Mouse (Mus musculus): ENCODE measurements around the gene Trim63. TPM values are rescaled to one million over a fixed set of nuclear protein-coding genes. Genes with fewer than 3 reads are reported as not detected.
"Not testable (repeated sequence)": the region's sequence is repeated elsewhere in the genome, so short reads cannot be mapped to it uniquely, and the experiment has no call there.

The Trim63 gene
- 4.2 and 7.4 TPM in 2 replicates for polyA plus RNA-seq (2012; rRNA removed)

DNA sequence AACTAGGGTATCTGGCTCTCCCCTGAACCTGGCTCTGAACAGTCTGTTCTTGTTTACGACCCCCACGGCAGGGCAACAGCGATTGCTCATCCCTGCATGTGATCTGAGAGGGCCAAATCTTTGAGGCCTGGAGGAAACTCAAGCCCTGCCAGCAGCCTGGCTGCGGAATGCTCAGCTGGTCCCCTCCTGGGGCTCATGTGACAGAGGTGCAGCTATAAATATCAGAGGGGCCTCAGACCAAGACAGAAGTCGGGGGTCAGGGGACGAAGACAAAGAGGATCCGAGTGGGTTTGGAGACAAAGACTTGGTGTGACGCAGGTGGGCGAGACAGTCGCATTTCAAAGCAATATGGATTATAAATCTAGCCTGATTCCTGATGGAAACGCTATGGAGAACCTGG, at the start of gene Trim63:
Gene Trim63 (plus strand): TSS at position 245 of the 400 bp plus-strand sequence.
- no peaks in the 10 kb centered on the region for H3K27me3 ChIP-seq (replicated peaks; ENCODE audit: control insufficient read depth, insufficient read depth, low read length)
- TF ChIP-seq CTCF (conservative IDR thresholded peaks at IDR 0.05; ENCODE audit: insufficient read depth, insufficient read length, low read depth, low read length) (no peak), POLR2A (IDR thresholded peaks at IDR 0.05; ENCODE audit: low read depth, low read length) (no peak)
- WGBS = 38% methylated on average over 11 of the region's 11 CpGs
- no peaks in the 10 kb centered on the region for H3K36me3 ChIP-seq (ENCODE audit: control insufficient read depth, insufficient read depth, low read length)
- H3K4me3 ChIP-seq (ENCODE audit: insufficient read depth, low read depth, low read length) = no peak within 1 kb of the TSS
- no peak for DNase-seq
- no peak within 1 kb of the TSS for H3K27ac ChIP-seq (ENCODE audit: insufficient read depth, low read depth, low read length)
- H3K4me1 ChIP-seq (ENCODE audit: control insufficient read depth, insufficient read depth, low read length) = no peaks in the 10 kb centered on the region; the same call in 1 of the 2 replicates

DNA sequence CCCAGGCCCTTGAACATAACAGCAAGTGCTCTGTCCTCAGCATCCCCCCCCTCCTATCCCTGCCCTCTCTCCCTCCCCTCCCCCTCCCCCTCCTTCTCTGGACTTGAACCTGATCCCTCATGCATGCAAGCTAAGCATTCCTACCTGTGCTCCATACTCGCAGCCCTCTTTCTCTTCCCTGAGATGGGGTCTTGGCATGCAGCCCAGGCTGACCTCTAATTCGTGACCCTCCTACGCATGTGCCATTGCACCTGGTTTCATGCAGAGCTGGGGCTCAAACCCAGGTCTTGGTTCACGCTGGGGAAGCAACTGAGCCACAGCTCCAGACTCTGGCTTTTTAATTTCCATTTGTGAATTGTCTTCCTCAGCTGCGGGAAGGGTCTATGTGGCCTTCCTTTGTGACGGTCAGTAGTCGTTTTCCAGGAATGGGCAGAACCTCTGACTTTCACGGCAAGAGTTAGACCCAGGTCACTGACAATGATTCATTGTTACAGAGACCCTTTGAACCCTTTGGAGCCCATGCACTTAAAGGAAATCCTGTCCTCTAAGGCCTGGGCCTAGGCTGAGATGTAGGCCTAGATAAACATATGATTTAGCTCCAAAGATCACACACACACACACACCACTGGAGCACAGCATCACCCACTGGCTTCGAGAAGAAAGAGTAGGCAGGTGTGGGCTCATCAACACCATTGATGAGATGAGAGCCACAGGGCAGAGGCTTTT, 48.9 kb upstream of the Trim63 start:
- WGBS = 46% methylated on average over 9 of the region's 9 CpGs
- H3K27ac ChIP-seq (ENCODE audit: insufficient read depth, low read depth, low read length) = no peak overlapping the region
- no peaks in the 10 kb centered on the region for H3K27me3 ChIP-seq (replicated peaks; ENCODE audit: control insufficient read depth, insufficient read depth, low read length)
- no peaks in the 10 kb centered on the region for H3K4me1 ChIP-seq (ENCODE audit: control insufficient read depth, insufficient read depth, low read length)
- H3K4me3 ChIP-seq (ENCODE audit: insufficient read depth, low read depth, low read length) = no peak overlapping the region
- H3K36me3 ChIP-seq (ENCODE audit: control insufficient read depth, insufficient read depth, low read length) = no peaks in the 10 kb centered on the region
- DNase-seq = peak; percentile 69
- TF ChIP-seq POLR2A (IDR thresholded peaks at IDR 0.05; ENCODE audit: low read depth, low read length) = no peak
- TF ChIP-seq CTCF (conservative IDR thresholded peaks at IDR 0.05; ENCODE audit: insufficient read depth, insufficient read length, low read depth, low read length) = no peak

- TF ChIP-seq POLR2A (IDR thresholded peaks at IDR 0.05; ENCODE audit: low read depth, low read length) = no peak
- no peak for TF ChIP-seq CTCF (conservative IDR thresholded peaks at IDR 0.05; ENCODE audit: insufficient read depth, insufficient read length, low read depth, low read length)
- no peaks in the 10 kb centered on the region for H3K4me1 ChIP-seq (ENCODE audit: control insufficient read depth, insufficient read depth, low read length)
- no peak overlapping the region for H3K4me3 ChIP-seq (ENCODE audit: insufficient read depth, low read depth, low read length)
- WGBS = 73% methylated on average over 19 of the region's 19 CpGs
- peak; percentile 47 for DNase-seq
- H3K36me3 ChIP-seq (ENCODE audit: control insufficient read depth, insufficient read depth, low read length) = no peaks in the 10 kb centered on the region
- no peaks in the 10 kb centered on the region for H3K27me3 ChIP-seq (replicated peaks; ENCODE audit: control insufficient read depth, insufficient read depth, low read length)
- H3K27ac ChIP-seq (ENCODE audit: insufficient read depth, low read depth, low read length) = no peak overlapping the region
Measured at GRCm38 (mm10) chr4:134268102-134268655, 46.7 kb upstream of the Trim63 start.

DNA sequence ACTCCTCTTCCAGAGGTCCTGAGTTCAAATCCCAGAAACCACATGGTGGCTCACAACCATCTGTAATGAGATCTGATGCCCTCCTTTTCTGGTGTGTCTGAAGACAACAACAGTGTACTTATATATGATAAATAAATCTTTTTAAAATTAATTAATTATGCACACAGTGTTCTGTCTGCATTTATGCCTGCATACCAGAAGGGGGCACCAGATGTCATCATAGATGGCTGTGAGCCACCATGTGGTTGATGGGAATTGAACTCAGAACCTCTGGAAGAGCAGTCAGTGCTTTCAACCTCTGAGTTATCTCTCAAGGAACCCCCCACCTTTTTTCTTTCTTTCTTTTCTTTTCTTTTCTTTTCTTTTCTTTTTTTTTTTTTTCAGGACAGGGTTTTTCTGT, 45.3 kb upstream of the Trim63 start:
- H3K27me3 ChIP-seq (replicated peaks; ENCODE audit: control insufficient read depth, insufficient read depth, low read length); DNase-seq; H3K27ac ChIP-seq (ENCODE audit: insufficient read depth, low read depth, low read length); H3K36me3 ChIP-seq (ENCODE audit: control insufficient read depth, insufficient read depth, low read length); H3K4me1 ChIP-seq (ENCODE audit: control insufficient read depth, insufficient read depth, low read length); H3K4me3 ChIP-seq (ENCODE audit: insufficient read depth, low read depth, low read length): not testable (repeated sequence)
- 0 out of 2 replicates have a peak, but pooled peaks have one; percentile 29 for TF ChIP-seq CTCF (conservative IDR thresholded peaks at IDR 0.05; ENCODE audit: insufficient read depth, insufficient read length, low read depth, low read length)

DNA sequence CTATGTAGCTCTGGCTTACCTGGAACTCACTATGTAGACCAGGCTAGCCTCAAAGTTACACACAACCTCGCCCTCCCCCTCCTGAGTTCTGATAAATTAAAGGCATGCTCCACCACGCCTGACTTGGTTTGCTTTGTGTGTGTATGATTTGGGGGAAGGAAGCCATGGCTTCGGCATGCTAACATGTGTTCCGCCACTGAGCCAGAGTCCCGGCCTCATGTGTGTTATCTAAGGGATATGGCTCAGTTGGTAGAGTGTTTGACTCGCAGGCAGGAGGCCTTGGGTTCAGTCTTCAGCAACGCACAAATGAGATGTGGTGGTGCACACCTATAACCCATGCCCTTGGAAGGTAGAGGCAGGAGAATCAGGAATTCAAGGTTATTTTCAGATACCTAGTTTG, 42.9 kb upstream of the Trim63 start:
- Histone ChIP-seq H3K27me3 (replicated peaks; ENCODE audit: control insufficient read depth, insufficient read depth, low read length) (no peaks in the 10 kb centered on the region), H3K4me1 (ENCODE audit: control insufficient read depth, insufficient read depth, low read length) (no peaks in the 10 kb centered on the region; the same call in 1 of the 2 replicates), H3K4me3 (ENCODE audit: insufficient read depth, low read depth, low read length) (no peak overlapping the region), H3K27ac (ENCODE audit: insufficient read depth, low read depth, low read length) (no peak overlapping the region), H3K36me3 (ENCODE audit: control insufficient read depth, insufficient read depth, low read length) (no peaks in the 10 kb centered on the region)
- TF ChIP-seq CTCF (conservative IDR thresholded peaks at IDR 0.05; ENCODE audit: insufficient read depth, insufficient read length, low read depth, low read length) = no peak
- TF ChIP-seq POLR2A (IDR thresholded peaks at IDR 0.05; ENCODE audit: low read depth, low read length) = no peak
- WGBS = 84% methylated on average over 7 of the region's 7 CpGs
- no peak for DNase-seq

GRCm38 (mm10) chr4:134272731-134273416, 42.0 kb upstream of the Trim63 start:
- H3K36me3 ChIP-seq (ENCODE audit: control insufficient read depth, insufficient read depth, low read length) = no peaks in the 10 kb centered on the region
- TF ChIP-seq CTCF (conservative IDR thresholded peaks at IDR 0.05; ENCODE audit: insufficient read depth, insufficient read length, low read depth, low read length) = no peak
- TF ChIP-seq POLR2A (IDR thresholded peaks at IDR 0.05; ENCODE audit: low read depth, low read length) = no peak
- H3K4me3 ChIP-seq (ENCODE audit: insufficient read depth, low read depth, low read length) = peak overlapping the region; percentile 47; the same call in 1 of the 2 replicates
- 12% methylated on average over 13 of the region's 13 CpGs for WGBS
- DNase-seq = no peak
- H3K4me1 ChIP-seq (ENCODE audit: control insufficient read depth, insufficient read depth, low read length) = no peaks in the 10 kb centered on the region; the same call in 1 of the 2 replicates
- no peaks in the 10 kb centered on the region for H3K27me3 ChIP-seq (replicated peaks; ENCODE audit: control insufficient read depth, insufficient read depth, low read length)
- no peak overlapping the region; the same call in 1 of the 2 replicates for H3K27ac ChIP-seq (ENCODE audit: insufficient read depth, low read depth, low read length)

Measured in kidney, adult 2 months (tissue).